Mouse (Mus musculus) frontal cortex, postnatal 10 days (tissue): ENCODE measurements around the gene Dnah7b.
"Not testable (repeated sequence)": the region's sequence is repeated elsewhere in the genome, so short reads cannot be mapped to it uniquely, and the experiment has no call there.

Source experiments
- DNase-seq, 2 experiments: peaks; one replicate each; pipeline ENCODE4 v3.0.0; 2022; ENCODE audit warnings: low spot score in 2 of 2, mixed read lengths in 1 of 2

The Dnah7b gene

GRCm38 (mm10) chr1:46294451-46294850, 228.3 kb downstream of the Dnah7b start:
- DNase-seq = not testable (repeated sequence)

GRCm38 (mm10) chr1:46325942-46326341, 259.8 kb downstream of the Dnah7b start:
- not testable (repeated sequence) for DNase-seq

- DNase-seq = not testable (repeated sequence)
Measured at GRCm38 (mm10) chr1:46345301-46345700, 279.2 kb downstream of the Dnah7b start.

- DNase-seq = not testable (repeated sequence)
Measured at GRCm38 (mm10) chr1:46380641-46381040, 314.5 kb downstream of the Dnah7b start.

GRCm38 (mm10) chr1:46394681-46395297, 328.7 kb downstream of the Dnah7b start:
- DNase-seq = not testable (repeated sequence)

- DNase-seq = no peak
Measured at GRCm38 (mm10) chr1:46408324-46409115, 342.4 kb downstream of the Dnah7b start.

GRCm38 (mm10) chr1:46414798-46415197, 348.7 kb downstream of the Dnah7b start:
- DNase-seq = not testable (repeated sequence)

GRCm38 (mm10) chr1:46416946-46417345, 350.8 kb downstream of the Dnah7b start:
- DNase-seq = not testable (repeated sequence)

GRCm38 (mm10) chr1:46418966-46419365, 352.9 kb downstream of the Dnah7b start:
- not testable (repeated sequence) for DNase-seq
